Mouse (Mus musculus) lung, adult 2 months (tissue): ENCODE measurements around the gene Atad1.

Experiments
- CTCF ChIP-seq: fragments of 200-500 bp; IDR thresholded peaks from 2 replicates; pipeline ENCODE4 v1.5.1; 2011; ENCODE audit warnings: mild to moderate bottlenecking, low read length, control low read depth; ENCODE audit not compliant: insufficient read depth
- POLR2A ChIP-seq: fragments of 200-500 bp; IDR thresholded peaks from 2 replicates; pipeline ENCODE4 v1.6.1; 2011; ENCODE audit warnings: low read depth, mild to moderate bottlenecking, control low read depth, low read length, borderline replicate concordance; ENCODE audit errors: extremely low read depth

GRCm38 (mm10) chr19:32653122-32653521 is 86.5 kb downstream of the Atad1 start:
- TF ChIP-seq CTCF: no peak
- TF ChIP-seq POLR2A: no peak
